Mouse (Mus musculus) stomach, embryonic 16.5 days (tissue): Measurements from ENCODE around the gene Ccng1. TPM values are rescaled to one million over a fixed set of nuclear protein-coding genes. Genes with fewer than 3 reads are reported as not detected.

Experiments
- ATAC-seq: fragments of 200-750 bp; cut with Nextera tagmentation; 2 replicates; pipeline ENCODE4 v1.8.0; 2017; ENCODE audit warnings: moderate number of reproducible peaks, moderate TSS enrichment; ENCODE audit not compliant: insufficient read depth, low FRiP score
- H3K27ac ChIP-seq: fragments of 300-500 bp; sonication (generic); 2 replicates; pipeline ENCODE4 v1.5.1; 2014; ENCODE audit warnings: low read length
- H3K27me3 ChIP-seq: fragments of 300-500 bp; sonication (generic); 2 replicates; pipeline ENCODE4 v1.6.1; 2014; ENCODE audit warnings: low read length, control low read depth, mixed read lengths; ENCODE audit not compliant: control insufficient read depth, insufficient read depth
- H3K36me3 ChIP-seq: fragments of 300-500 bp; sonication (generic); 2 replicates; pipeline ENCODE4 v1.6.1; 2014; ENCODE audit warnings: low read length; ENCODE audit not compliant: control insufficient read depth, insufficient read depth
- H3K4me1 ChIP-seq: fragments of 300-500 bp; sonication (generic); 2 replicates; pipeline ENCODE4 v1.6.1; 2014; ENCODE audit warnings: low read length, control low read depth, mixed read lengths; ENCODE audit not compliant: control insufficient read depth, insufficient read depth
- H3K4me2 ChIP-seq: fragments of 300-500 bp; sonication (generic); 2 replicates; pipeline ENCODE4 v1.6.1; 2014; ENCODE audit warnings: low read depth, low read length, mixed read lengths
- H3K4me3 ChIP-seq: fragments of 300-500 bp; sonication (generic); replicated peaks from 2 replicates; pipeline ENCODE4 v1.5.1; 2014; ENCODE audit warnings: mild to moderate bottlenecking, low read length
- H3K9ac ChIP-seq: fragments of 300-500 bp; sonication (generic); 2 replicates; pipeline ENCODE4 v1.6.1; 2014; ENCODE audit warnings: low read length
- H3K9me3 ChIP-seq: fragments of 300-500 bp; sonication (generic); replicated peaks from 2 replicates; pipeline ENCODE4 v1.6.1; 2016; ENCODE audit warnings: low read length, control low read depth; ENCODE audit not compliant: control insufficient read depth
- WGBS: fragments of 180-500 bp; shearing (Covaris S2); extraction: QIAGEN DNeasy Blood & Tissue Kit; methylation state at CpG from one replicate; pipeline ENCODE4 v1.1.7; 2014; 5-methylcytosine and 5-hydroxymethylcytosine counted together
- polyA plus RNA-seq: library from polyadenylated mRNA; unstranded; fragments of >200 nt; fragmentation: Nextera tagmentation; extraction: Ambion mirVana; gene quantifications from 2 replicates; pipeline ENCODE4 v1.2.1, GENCODE M21; 2015

Gene Ccng1
- polyA plus RNA-seq, 1 experiment from 2014 or later = 75.7 TPM

GRCm38 (mm10) chr11:40763395-40763794 is 8.3 kb upstream of the Ccng1 start:
- H3K4me1 ChIP-seq = no peaks in the 10 kb centered on the region
- no peaks in the 10 kb centered on the region for H3K9me3 ChIP-seq
- H3K4me3 ChIP-seq = no peak overlapping the region
- no peak overlapping the region for H3K4me2 ChIP-seq
- no peak overlapping the region for H3K9ac ChIP-seq
- WGBS = 28% methylated on average over 2 of the region's 2 CpGs
- H3K27ac ChIP-seq = no peak overlapping the region
- no peak for ATAC-seq
- no peaks in the 10 kb centered on the region for H3K27me3 ChIP-seq
- no peaks in the 10 kb centered on the region for H3K36me3 ChIP-seq

GRCm38 (mm10) chr11:40759896-40760295 is 4.8 kb upstream of the Ccng1 start:
- Histone ChIP-seq H3K9me3 (no peaks in the 10 kb centered on the region), H3K27ac (no peak overlapping the region), H3K4me2 (no peak overlapping the region), H3K4me1 (peaks cover 3% of the 10 kb centered on the region), H3K36me3 (no peaks in the 10 kb centered on the region), H3K27me3 (no peaks in the 10 kb centered on the region), H3K9ac (no peak overlapping the region), H3K4me3 (no peak overlapping the region)
- ATAC-seq = no peak
- WGBS = 85% methylated on average over 8 of the region's 8 CpGs

- Histone ChIP-seq H3K9ac (no peak overlapping the region), H3K36me3 (no peaks in the 10 kb centered on the region; the same call in 1 of the 2 replicates), H3K4me2 (peak overlapping the region; percentile 84; the same call in 1 of the 2 replicates), H3K9me3 (no peaks in the 10 kb centered on the region), H3K4me3 (no peak overlapping the region), H3K27me3 (no peaks in the 10 kb centered on the region), H3K27ac (no peak overlapping the region), H3K4me1 (peaks cover 3% of the 10 kb centered on the region)
- no peak for ATAC-seq
- WGBS = 82% methylated on average over 8 of the region's 8 CpGs
Observed at GRCm38 (mm10) chr11:40755968-40756367, 857 bp upstream of the Ccng1 start.

- ATAC-seq = no peak
- H3K27ac ChIP-seq = peak overlapping the region; percentile 82
- no peaks in the 10 kb centered on the region for H3K27me3 ChIP-seq
- peaks cover 3% of the 10 kb centered on the region for H3K4me1 ChIP-seq
- H3K4me3 ChIP-seq = peak overlapping the region; percentile 93
- H3K9me3 ChIP-seq = no peaks in the 10 kb centered on the region
- H3K9ac ChIP-seq = peak overlapping the region; percentile 92
- peak overlapping the region; percentile 84 for H3K4me2 ChIP-seq
- no peaks in the 10 kb centered on the region; the same call in 1 of the 2 replicates for H3K36me3 ChIP-seq
- WGBS = 2% methylated on average over 19 of the region's 19 CpGs
Observed at GRCm38 (mm10) chr11:40754664-40755107, 425 bp downstream of the Ccng1 start.

- peak overlapping the region; percentile 84 for H3K4me2 ChIP-seq
- H3K9ac ChIP-seq = no peak overlapping the region
- WGBS = 50% methylated on average over 6 of the region's 6 CpGs
- peak overlapping the region; percentile 5; the same call in 1 of the 2 replicates for H3K4me3 ChIP-seq
- no peak overlapping the region for H3K27ac ChIP-seq
- no peaks in the 10 kb centered on the region; the same call in 1 of the 2 replicates for H3K36me3 ChIP-seq
- H3K27me3 ChIP-seq = no peaks in the 10 kb centered on the region
- no peaks in the 10 kb centered on the region for H3K9me3 ChIP-seq
- peaks cover 3% of the 10 kb centered on the region for H3K4me1 ChIP-seq
- ATAC-seq = no peak
Observed at GRCm38 (mm10) chr11:40753836-40754235, 1.3 kb downstream of the Ccng1 start.

- Histone ChIP-seq H3K36me3 (no peaks in the 10 kb centered on the region; the same call in 1 of the 2 replicates), H3K9me3 (no peaks in the 10 kb centered on the region), H3K4me3 (no peak overlapping the region), H3K27me3 (no peaks in the 10 kb centered on the region), H3K4me1 (no peaks in the 10 kb centered on the region), H3K27ac (no peak overlapping the region), H3K4me2 (no peak overlapping the region), H3K9ac (no peak overlapping the region)
- no peak for ATAC-seq
- WGBS = 71% methylated on average over 2 of the region's 2 CpGs
Observed at GRCm38 (mm10) chr11:40747716-40748115, 7.4 kb downstream of the Ccng1 start.

- no peaks in the 10 kb centered on the region for H3K36me3 ChIP-seq
- no peaks in the 10 kb centered on the region for H3K9me3 ChIP-seq
- WGBS = 92% methylated on average over 12 of the region's 12 CpGs
- H3K4me3 ChIP-seq = no peak overlapping the region
- no peak overlapping the region for H3K4me2 ChIP-seq
- H3K4me1 ChIP-seq = no peaks in the 10 kb centered on the region
- H3K27ac ChIP-seq = no peak overlapping the region
- no peaks in the 10 kb centered on the region for H3K27me3 ChIP-seq
- no peak overlapping the region for H3K9ac ChIP-seq
- ATAC-seq = no peak
Observed at GRCm38 (mm10) chr11:40746361-40746760, 8.8 kb downstream of the Ccng1 start.

- H3K36me3 ChIP-seq = no peaks in the 10 kb centered on the region; the same call in 1 of the 2 replicates
- no peak overlapping the region for H3K9ac ChIP-seq
- ATAC-seq = no peak
- WGBS = 76% methylated on average over 3 of the region's 3 CpGs
- no peaks in the 10 kb centered on the region for H3K27me3 ChIP-seq
- H3K27ac ChIP-seq = no peak overlapping the region
- no peaks in the 10 kb centered on the region for H3K9me3 ChIP-seq
- no peak overlapping the region for H3K4me2 ChIP-seq
- no peak overlapping the region for H3K4me3 ChIP-seq
- H3K4me1 ChIP-seq = no peaks in the 10 kb centered on the region
Observed at GRCm38 (mm10) chr11:40744348-40744747, 10.8 kb downstream of the Ccng1 start.

GRCm38 (mm10) chr11:40741605-40742262 is 13.4 kb downstream of the Ccng1 start:
- Histone ChIP-seq H3K36me3 (peaks cover 8% of the 10 kb centered on the region), H3K9me3 (no peaks in the 10 kb centered on the region), H3K4me3 (no peak overlapping the region), H3K27ac (no peak overlapping the region), H3K27me3 (no peaks in the 10 kb centered on the region), H3K4me1 (no peaks in the 10 kb centered on the region), H3K4me2 (no peak overlapping the region), H3K9ac (no peak overlapping the region)
- no peak for ATAC-seq
- WGBS = 91% methylated on average over 12 of the region's 12 CpGs
